Mouse (Mus musculus) ovary, postnatal 36 days (tissue): ENCODE results near the gene Lix1.
"Not testable (repeated sequence)": the region's sequence is repeated elsewhere in the genome, so short reads cannot be mapped to it uniquely, and the experiment has no call there.

ENCODE experiments used
- DNase-seq: peaks from one replicate; pipeline ENCODE4 v3.0.0; 2022; ENCODE audit warnings: low spot score, mixed read lengths

The Lix1 gene

DNA sequence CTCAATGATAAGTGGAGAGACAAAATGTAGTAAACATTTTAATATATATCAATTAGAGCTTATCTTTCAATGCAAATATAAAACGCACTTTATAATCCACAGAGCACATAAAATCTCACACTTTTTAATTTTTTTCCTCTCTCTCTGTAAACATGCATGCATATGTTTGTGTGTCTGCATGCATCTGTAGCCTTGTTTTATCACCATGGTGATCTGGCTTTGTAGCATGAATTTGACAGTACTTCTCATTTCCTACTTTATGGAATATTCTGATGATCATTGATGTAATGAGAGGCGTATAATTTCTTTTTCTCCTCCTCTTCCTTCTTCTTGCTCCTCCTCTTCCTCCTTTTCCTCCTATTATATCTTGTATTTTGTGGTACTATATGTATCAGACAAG is 9.7 kb downstream of the Lix1 start:
- DNase-seq, result no peak

DNA sequence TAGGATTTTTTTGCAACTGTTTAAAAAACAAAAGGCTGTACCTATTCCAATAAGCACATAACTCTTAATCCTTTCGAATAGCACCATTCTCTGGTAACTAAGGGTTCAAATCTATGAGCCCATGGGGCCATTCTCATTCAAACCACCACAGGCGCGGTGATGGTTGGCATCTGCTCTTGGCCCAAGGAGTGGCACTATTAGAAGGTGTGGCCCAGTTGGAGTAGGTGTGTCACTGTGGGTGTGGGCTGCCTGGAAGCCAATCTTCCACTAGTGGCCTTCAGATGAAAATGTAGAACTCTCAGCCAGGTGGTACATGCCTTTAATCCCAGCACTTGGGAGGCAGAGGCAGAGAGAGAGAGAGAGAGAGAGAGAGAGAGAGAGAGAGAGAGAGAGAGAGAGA is 11.7 kb downstream of the Lix1 start:
- no peak for DNase-seq

DNA sequence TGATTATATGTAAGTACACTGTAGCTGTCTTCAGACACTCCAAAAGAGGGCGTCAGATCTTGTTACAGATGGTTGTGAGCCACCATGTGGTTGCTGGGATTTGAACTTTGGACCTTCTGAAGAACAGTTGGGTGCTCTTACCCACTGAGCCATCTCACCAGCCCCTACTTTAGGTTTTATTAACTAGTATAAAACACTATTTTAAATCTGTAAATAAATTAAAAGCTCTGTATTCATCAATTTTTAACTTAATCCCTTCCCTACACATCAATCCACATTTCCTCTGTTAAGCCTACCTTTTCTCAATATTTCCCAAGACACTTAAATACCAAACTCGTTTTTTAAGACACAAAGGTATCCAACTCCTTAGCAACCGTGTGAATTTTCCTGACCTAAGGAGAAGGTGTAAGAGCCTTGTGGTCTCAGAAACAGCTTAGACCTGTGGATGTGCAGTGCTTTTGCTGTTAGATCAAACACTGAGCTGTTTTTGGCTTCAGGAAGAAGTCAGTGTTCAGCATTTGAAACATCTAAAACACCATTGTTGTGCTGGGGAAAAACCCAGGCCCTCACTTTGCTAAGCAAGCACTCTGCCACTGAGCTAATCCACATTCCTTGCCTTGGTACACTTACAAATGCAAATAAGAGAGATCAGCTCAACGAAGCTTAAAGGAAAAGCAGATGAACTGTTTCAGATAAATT is 22.3 kb downstream of the Lix1 start:
- no peak for DNase-seq

DNA sequence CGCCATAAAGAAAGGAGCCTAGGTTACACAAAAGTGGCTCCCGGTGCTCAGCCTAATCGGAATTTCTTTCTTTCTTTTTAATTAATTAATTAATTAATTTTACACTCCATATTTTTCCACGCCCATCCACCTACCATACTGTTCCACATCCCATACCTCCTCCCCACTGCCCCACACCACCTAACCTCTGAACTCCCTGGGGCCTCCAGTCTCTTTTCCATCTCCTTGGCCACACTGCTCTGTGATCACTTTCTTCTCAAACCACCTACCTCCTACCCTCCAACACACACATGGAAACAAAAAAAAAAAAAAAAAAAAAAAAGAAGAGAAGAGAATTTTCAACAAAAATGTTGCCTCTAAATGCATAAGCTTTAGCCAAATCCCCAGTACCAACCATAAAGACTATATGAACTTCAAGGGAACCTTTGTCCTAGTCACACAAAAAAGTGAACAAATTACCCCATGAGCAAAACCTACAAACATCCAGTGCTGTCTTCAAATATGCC is 22.9 kb downstream of the Lix1 start:
- DNase-seq, result no peak

DNA sequence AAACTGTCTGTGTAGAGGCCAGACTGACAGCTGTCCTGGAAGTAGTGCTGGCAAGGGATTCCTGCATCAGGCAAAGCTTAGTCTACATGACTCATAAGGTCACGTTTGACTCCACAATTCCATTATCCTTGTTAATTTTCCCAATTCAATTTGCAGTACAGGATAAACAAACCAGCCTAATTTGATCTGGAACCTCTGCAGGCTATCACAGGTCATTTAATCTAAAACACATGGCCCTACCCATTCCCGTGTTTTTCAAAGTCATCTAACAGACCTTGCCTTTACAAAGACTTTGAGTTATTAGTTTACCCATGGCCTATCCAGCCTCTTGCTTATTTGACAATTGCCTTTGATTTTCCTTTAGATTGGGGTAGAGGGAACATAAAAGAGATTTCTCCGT is 23.4 kb downstream of the Lix1 start:
- no peak for DNase-seq

DNA sequence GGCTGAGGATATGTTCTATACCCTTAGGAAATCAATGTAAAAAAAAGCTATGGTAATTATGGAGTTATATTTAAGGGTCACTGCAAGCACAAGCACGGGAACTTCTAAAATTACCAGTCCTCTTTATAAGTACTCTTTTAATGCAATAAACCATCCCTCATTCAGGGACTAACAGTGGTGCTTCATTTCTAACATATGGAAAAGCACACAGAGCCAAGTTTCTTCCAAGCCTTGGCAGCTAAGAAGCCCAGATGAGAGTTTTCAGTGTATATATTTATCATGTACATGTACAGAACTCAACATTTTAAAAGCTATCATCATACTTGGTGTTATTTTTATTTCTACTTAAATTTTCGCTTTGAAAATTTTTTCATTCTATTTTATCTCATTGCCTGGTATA is 26.4 kb downstream of the Lix1 start:
- no peak for DNase-seq

DNA sequence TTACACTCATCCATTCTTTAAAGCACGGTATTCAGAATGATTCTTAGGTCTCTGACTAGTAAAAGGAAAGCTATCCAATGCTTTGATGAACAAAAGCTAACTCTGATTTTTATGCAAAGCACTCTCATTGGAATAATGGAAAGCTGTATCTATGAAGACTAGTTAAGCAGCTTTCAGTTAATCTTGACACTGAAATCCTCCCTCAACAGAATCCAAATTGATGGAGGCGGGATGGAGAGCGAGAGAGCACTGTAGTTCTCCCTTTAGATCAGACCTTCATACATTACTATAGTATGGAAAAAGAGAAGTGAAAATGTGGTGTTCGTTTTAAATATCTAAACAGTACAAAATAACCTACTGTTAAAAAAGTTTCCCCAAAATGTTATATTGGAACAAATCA is 31.2 kb downstream of the Lix1 start:
- no peak for DNase-seq

DNA sequence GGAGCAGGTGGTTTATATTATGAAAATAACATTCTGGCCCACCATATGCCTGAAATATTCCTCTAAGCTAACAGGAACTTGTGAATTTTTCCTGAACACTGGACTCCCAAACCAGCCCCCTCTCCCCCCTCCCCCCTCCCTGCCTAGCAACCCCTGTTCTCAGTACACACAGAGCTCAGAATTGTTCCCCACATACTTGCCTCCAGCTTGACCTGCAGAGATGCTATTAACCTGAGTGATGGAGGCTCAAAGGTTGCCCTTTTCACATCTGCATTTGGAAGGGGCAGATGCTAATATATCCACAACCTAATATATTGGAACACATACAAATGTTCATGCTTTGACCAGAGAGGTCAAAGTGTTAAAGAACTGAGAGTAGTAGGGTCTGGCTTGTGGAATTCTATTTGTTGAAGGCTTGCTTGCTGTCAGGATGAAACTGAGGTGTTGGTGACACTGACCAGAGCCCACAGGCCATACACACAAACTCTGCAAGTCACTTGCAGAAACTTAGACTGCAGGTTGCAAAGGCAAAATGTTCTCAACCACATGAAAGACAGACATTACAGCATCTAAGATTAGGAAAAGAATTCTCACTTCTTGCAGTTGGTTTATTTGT is 36.2 kb downstream of the Lix1 start:
- DNase-seq, result no peak

DNA sequence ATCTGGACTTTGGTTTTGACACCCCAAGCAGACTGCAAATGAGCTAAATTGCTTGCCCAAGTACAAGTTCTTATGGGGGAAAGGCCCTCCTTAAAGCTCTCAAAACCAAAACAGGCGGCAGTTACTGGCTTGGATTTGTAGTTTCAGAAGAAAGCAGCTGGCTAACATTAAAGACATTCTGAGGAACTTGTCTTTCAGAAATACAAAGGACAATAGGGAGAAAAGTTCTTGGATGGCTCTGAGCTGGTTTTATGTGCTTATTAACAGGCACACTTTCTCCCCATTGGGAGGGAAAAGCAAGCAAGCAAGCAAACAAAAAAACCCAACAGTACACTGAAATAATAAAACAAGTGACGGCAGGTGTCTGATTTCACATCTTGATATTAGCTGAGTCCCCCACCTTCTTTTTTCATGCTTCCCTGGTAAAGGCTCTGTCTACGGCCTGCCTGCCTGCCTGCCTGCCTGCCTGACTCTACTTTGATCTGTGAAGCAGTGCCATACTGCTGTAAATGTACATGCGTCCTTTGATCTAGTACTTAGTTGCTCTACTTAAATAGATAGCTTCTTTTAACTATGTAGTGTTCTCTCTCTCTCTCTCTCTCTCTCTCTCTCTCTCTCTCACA is 39.5 kb downstream of the Lix1 start:
- no peak for DNase-seq

DNA sequence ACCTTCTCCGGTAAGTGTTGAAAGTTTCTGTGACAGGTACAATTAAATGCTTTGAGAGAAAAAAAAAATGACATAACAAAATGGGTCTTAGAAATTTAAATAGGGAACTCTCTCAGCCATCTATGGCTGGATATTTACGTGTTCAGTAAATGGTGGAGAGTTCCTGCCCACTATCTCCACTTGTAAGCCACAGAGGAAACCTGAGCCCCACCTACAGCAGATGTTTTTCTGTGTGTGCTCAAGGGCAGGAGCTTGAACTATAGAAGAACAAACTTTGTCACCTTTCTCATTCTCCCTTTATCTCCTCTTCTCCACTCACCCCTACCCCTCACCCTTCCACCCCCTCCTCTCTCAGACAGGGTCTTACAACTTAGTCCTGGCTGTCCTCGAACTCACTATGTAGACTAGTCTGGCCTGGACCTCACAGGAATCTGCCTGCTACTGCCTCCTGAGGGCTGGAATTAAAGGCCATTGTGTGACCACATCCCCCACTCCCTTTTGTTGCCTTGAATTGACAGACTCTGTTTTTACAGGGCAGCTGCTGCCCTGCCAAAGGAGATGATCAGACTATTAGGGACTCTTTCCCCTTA is 41.9 kb downstream of the Lix1 start:
- no peak for DNase-seq

DNA sequence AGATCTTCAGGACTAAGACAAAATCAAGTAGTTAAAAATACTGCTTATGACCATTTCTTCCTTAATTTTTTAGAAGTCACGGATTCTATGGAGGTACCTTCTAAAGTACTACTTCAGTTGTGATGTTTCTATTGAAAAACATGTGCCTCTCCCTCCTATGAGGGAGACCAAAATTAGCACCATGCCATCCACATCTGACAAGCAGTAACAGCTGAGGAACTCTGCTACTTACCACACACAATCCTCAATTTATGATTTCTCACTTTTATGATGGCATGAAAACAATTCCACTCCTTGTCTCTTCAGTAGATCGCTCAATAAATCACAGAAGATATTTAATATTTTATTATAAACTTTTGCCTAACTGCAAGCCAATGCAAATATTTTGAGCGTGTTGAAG is 44.2 kb downstream of the Lix1 start:
- no peak for DNase-seq

DNA sequence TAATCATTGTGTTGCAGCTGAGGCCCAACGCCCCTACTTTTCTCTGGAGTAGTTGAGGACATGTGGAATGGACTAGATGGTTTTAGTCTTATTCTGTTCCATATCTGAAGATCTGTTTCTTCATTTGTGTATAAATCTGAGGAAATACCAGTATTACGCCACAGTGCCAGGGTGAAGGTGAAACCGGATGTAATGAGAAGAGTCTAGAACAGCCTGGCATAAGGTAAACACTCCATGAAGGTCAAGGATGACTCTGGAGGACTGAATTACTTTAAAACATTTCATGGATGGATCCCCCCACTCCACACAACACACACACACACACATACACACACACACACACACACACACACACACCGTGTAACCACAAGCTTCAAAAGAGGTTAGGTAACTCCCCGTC is 45.3 kb downstream of the Lix1 start:
- DNase-seq, result no peak

DNA sequence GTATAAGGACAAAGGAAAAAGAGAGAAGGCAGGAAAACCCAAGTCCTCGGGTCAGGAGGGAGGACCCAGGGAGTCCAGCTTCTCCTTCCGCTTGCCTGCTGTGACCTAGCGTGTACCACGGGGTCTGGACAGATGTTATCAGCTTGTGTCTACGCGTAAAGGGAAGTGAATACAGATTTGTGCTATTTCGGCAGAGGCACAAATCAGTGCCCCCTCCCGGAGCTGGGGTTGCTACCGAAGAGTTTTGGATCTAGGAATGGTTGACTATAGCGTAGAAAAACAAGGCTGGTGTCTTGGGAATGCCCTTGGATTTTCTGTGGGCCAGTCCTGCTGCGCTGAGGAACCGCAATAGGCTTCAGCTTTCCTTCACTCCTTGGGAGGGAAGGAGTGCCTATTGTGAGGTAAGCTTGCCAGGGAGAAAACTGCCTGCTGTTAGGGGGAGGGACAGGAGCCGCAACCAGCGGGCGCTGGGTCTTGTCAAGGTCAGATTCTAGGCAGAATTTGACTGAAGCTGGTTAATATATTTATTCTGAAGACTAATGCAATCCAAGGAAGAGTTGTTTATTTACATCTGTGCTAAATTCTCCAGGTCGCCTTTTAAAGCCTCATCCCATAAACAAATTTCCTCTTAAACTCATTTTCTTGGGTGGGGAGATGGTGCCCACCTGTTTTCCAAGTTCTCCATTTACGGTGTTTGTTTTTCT is 46.4 kb downstream of the Lix1 start:
- DNase-seq, result peak; percentile 48

DNA sequence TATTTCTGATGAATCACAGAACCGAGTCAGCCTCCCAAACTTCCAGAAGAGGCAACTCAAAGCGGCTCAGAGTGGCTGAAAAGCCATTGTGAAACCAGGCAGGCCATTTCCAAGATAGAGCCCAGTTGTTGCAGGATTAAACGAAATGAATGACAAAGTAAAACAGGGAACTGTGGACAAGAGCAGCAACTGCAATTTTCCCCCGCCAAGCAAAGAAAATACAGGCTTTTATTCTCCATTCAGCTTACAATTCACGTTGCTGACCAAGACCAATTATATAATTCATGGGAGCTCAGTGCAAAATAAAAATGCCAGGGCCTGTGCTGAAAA is 46.9 kb downstream of the Lix1 start:
- DNase-seq, result no peak

DNA sequence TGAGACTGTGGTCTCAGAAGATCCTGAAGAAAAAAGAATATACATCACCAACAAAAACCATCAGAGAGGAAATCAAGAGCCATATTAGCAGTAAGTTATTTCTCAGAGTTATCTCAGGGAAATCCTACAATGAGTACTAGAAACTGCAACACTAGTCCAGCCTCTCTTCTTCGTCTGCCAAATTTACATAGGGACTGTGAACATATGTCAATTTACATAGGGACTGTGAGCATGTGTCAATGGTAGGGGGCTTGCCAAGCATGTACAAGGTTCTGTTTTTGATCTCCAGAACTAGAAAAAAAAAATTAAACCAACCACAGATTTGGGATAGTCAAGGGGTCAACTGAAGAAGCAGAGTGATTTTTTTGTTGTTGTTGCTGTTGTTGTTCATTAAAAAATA is 48.6 kb downstream of the Lix1 start:
- no peak for DNase-seq

DNA sequence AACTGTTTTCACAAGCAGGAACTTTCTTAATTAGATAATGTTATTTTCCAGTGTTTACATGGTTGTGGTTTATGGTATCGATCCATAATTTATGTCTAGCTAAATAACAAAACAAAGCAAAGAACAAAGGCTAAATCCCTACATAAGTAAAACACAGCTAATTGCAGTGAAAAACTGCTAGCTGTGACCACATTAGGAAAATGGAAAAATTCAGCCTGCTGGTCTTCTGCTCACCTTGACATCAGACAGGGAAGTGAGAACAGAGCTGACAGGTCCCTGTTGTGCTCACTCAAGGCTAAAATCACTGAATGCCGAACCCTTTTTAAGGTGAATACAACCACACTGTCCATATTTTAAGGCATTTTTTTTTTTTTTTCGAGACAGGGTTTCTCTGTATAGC is 50.1 kb downstream of the Lix1 start:
- no peak for DNase-seq

DNA sequence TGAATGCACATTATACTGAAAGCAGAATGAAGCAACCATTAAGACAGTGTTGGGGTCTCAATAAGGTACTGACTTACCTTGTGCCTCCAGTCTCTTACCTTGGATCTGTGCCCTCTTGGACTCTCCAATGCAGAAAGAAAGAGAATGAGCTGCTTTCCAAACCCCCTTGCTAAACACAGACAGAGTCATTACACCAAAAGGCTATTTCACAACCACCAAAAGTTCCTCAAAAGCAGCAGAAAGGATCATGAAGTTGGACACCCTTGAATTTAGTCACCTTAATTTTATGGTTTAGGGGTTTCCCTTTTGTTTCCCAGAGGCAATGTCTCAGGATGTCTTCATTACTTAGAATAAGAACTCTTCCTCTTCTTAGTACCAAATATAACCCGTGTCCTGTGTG is 52.1 kb downstream of the Lix1 start:
- DNase-seq, result no peak

DNA sequence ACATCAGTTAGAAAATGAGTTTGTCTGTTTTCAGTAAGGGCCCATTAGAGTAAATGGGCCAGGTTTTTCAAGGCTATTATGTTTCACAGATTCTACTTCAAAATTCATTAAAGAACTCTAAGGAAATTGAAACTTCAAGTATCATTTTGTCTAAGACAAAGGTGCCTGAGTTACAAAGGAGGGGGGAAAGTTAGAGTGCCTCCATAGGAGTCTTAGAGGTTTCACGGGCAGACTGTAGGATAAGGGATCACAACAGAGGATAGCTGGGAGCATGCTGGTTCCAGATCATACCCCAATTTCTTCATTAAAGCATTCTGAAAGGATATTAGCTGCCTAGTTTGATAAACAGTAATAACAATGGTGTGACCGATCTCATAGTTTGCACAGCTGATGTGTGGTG is 83.3 kb downstream of the Lix1 start:
- DNase-seq, result no peak

DNA sequence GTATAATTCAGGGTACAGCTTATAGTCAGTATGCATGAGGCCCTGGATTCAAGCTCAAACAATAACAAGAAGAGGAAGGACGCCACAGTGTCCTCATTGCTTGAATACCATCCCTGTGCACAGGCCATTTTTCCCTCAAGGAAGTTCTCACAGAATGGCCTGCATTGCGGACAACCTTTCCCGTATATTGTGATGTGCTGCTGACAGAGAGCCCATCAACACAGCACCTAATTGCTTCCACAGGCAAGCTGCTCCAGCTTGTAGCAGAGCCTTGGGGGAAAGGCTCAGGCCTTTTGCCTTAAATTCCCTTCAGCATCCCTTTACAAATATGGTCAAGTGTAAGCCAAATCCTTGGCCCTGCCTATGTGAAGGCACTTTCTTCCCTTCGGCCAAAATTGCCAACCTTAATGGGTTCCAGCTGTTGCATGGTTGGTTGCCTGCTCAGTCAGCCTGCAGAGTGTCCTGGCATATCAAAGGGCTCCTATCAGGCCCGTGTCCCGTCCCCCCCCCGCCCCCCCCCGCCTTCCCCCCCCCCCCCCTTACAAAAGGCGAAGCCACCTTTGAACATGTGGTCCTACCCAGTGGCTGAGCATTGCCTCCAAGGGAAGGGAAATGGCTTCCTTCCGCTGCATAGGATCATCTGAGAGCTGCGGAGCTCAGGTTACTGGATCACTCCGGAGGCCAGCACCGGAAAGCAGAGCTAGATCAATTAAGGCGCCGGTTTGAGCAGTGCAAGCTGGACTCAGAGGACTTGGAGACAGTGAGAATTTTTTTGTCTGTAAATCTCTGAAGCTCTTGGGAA is 88.5 kb downstream of the Lix1 start:
- no peak for DNase-seq

DNA sequence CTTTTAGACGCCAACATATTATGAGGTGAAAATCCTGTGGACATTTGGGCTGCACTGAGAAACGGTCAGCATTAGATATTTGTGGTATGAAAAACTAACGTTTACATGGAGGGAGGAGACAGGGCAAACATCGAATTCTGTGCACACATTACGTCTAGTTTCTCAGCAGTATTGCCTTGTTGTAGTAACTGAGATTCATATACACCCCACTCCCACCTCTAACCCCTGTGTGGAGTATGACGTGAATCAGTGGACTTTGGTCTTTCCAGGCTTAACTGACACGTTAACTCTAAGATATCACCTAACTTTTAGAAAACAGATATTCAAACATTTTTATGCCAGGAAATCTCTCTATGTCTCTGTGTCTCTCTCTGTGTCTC is 89.1 kb downstream of the Lix1 start:
- no peak for DNase-seq

DNA sequence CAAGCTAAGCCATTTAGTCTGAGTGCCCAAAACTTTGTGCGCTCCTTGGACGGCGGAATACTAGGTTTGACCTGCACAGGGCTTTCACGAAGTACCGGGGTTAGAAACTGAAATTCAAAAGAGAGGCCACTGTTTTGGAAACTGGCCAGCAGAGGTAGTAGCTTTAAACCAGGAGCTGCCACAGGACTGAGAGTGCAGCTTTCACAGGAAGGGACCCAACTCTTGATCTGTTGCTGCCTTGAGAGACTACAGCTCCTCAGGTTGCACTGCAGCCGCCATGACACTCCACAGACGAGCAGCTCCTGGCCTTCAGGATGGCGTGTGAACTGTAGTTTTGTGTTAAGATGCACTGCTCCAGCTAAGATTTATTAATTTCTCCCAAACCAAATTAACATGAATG is 89.6 kb downstream of the Lix1 start:
- no peak for DNase-seq

DNA sequence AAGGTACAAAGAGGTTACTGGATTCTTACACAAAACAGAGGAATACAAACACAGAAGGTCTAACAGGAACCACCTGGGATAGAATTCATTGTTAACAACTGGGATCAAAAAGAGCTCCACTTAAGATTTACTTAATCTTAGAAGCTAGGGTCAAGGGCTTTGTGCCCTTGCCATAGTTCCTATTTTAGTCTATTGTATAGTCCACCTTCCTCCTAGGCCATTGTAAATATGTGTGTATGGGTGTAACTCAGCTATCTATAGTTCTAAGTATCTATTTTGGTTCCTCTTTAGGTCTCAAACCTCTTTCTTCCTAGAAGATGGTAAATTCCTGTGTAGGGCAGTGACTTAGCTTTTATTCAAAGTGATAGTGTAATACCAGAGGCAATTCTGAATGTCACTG is 93.8 kb downstream of the Lix1 start:
- DNase-seq, result not testable (repeated sequence)
